ENCODE assay signal across 8 mouse cellular contexts in the genomic region with DNA sequence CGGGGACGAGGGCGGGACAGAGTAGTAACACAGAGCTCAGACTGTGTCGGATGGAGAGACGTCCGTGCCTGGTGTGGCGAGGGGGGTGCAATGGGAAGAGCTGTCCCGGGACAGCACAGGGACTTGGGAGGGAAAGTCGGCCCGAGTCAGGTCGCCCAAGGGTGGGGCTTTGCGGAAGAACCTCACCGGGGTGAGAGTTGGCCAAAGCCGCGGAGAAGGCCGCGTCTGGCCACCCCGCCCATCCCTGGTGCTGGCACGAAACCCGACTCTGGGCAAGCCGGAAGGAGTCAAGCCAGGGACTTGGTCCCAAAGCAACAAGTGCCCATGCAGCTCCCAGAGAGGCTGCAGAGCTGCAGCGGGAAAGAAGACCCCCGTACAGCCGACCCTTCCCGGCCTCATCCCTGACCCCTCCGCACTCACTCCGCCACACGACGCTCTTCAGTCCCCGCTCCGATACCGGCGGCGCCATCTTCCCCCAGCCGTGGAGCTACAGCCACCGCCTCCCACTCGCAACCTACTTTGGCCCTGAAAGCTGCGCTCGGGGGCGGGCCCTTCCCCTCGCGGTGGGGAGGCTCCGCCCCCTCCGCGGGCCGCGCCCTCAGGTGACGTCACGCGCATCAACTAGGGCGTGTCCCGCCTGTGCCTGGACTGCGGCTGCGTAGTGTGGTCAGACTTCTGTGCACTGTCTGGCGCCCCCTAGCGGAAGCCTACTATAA. TPM values are rescaled to one million over a fixed set of nuclear protein-coding genes. Genes with fewer than 3 reads are reported as not detected.
A peak's percentile ranks its signal among the peaks of the same experiment; 100 is the strongest.
DNase-seq lines count a peak whose midpoint lies in the region; ATAC-seq lines count a peak whose summit lies in the region.

Gene Stxbp3 (minus strand): TSS at position 527 of the 716 bp plus-strand sequence.

- no peaks in the 10 kb centered on the region for H3K9me3 ChIP-seq in heart, embryonic 13.5 days
- no peaks in the 10 kb centered on the region for H3K9me3 ChIP-seq in liver, embryonic 12.5 days (replicated peaks)
- no peaks in the 10 kb centered on the region for H3K9me3 ChIP-seq in stomach, embryonic 15.5 days

- peak within 1 kb of the TSS; percentile 93 for H3K27ac ChIP-seq in brown adipose tissue, adult 24 weeks (replicated peaks; ENCODE audit: low read depth, low read length)
- H3K27ac ChIP-seq in heart, embryonic 13.5 days (replicated peaks), result peak within 1 kb of the TSS; percentile 95
- peak within 1 kb of the TSS; percentile 94 for H3K27ac ChIP-seq in liver, embryonic 12.5 days
- H3K27ac ChIP-seq in stomach, embryonic 15.5 days, result peak within 1 kb of the TSS; percentile 86

- H3K9ac ChIP-seq in heart, embryonic 13.5 days, result peak within 1 kb of the TSS; percentile 92
- H3K9ac ChIP-seq in liver, embryonic 12.5 days, result peak within 1 kb of the TSS; percentile 85
- H3K9ac ChIP-seq in stomach, embryonic 15.5 days, result peak within 1 kb of the TSS; percentile 40

- H3K27me3 ChIP-seq in heart, embryonic 13.5 days (replicated peaks), result no peaks in the 10 kb centered on the region
- H3K27me3 ChIP-seq in liver, embryonic 12.5 days (replicated peaks), result peaks cover 4% of the 10 kb centered on the region; the same call in 1 of the 2 replicates
- no peaks in the 10 kb centered on the region for H3K27me3 ChIP-seq in stomach, embryonic 15.5 days (replicated peaks)

- peak within 1 kb of the TSS; percentile 77 for H3K4me2 ChIP-seq in heart, embryonic 13.5 days
- H3K4me2 ChIP-seq in liver, embryonic 12.5 days, result peak within 1 kb of the TSS; percentile 74
- H3K4me2 ChIP-seq in stomach, embryonic 15.5 days, result peak within 1 kb of the TSS; percentile 60

- peaks cover 12% of the 10 kb centered on the region for H3K36me3 ChIP-seq in heart, embryonic 13.5 days
- peaks cover 9% of the 10 kb centered on the region; the same call in 1 of the 2 replicates for H3K36me3 ChIP-seq in liver, embryonic 12.5 days
- no peaks in the 10 kb centered on the region; the same call in none of the 2 replicates for H3K36me3 ChIP-seq in stomach, embryonic 15.5 days

- peak within 1 kb of the TSS; percentile 90 for H3K4me3 ChIP-seq in brown adipose tissue, adult 24 weeks (ENCODE audit: insufficient read depth, low read depth, low read length)
- H3K4me3 ChIP-seq in heart, embryonic 13.5 days, result peak within 1 kb of the TSS; percentile 89
- peak within 1 kb of the TSS; percentile 82 for H3K4me3 ChIP-seq in liver, embryonic 12.5 days
- H3K4me3 ChIP-seq in stomach, embryonic 15.5 days (replicated peaks), result peak within 1 kb of the TSS; percentile 60

- DNase-seq in CD4-positive, CD25-positive, alpha-beta regulatory T cell, adult 2 months (ENCODE audit: low read depth, low spot score), result peak; percentile 99
- peak; percentile 57 for DNase-seq in fat pad, adult 2 months (ENCODE audit: extremely low read depth, low read depth, low spot score)
- peak; percentile 99 for DNase-seq in kidney, postnatal 10 days
- DNase-seq in natural killer cell, adult 2 months (ENCODE audit: low spot score in 2 of 2), result peak; percentile 98 to 99

- under 1% methylated on average over 56 of the region's 56 CpGs for WGBS in heart, embryonic 13.5 days
- WGBS in liver, embryonic 12.5 days (ENCODE audit: insufficient replicate concordance), result under 1% methylated on average over 56 of the region's 56 CpGs
- under 1% methylated on average over 56 of the region's 56 CpGs for WGBS in stomach, embryonic 15.5 days

- peak; percentile 99 for ATAC-seq in heart, embryonic 13.5 days (ENCODE audit: extremely low read depth, insufficient number of reproducible peaks, low FRiP score, low TSS enrichment)
- peak; percentile 94 for ATAC-seq in liver, embryonic 12.5 days
- peak; percentile 93 for ATAC-seq in stomach, embryonic 15.5 days (ENCODE audit: insufficient read depth, low FRiP score, low read depth)

- no peaks in the 10 kb centered on the region; the same call in 1 of the 2 replicates for H3K4me1 ChIP-seq in brown adipose tissue, adult 24 weeks (ENCODE audit: control insufficient read depth, insufficient read depth, insufficient read length, low read length)
- H3K4me1 ChIP-seq in heart, embryonic 13.5 days, result peaks cover 27% of the 10 kb centered on the region
- peaks cover 35% of the 10 kb centered on the region for H3K4me1 ChIP-seq in liver, embryonic 12.5 days
- H3K4me1 ChIP-seq in stomach, embryonic 15.5 days, result peaks cover 10% of the 10 kb centered on the region; the same call in 1 of the 2 replicates

RNA-seq across cellular contexts. Expression of gene Stxbp3, which starts in this region (rescaled TPM):
- polyA plus RNA-seq in brown adipose tissue, adult 24 weeks (2012; ENCODE audit: insufficient read depth, insufficient read length, missing spikeins), result 21.5 and 25.5 TPM in 2 replicates
- polyA plus RNA-seq in heart, embryonic 13.5 days (2015; fragmentation: Nextera tagmentation; extraction: Ambion mirVana), result 24.2 and 26.3 TPM in 2 replicates
- 21.1 and 24.3 TPM in 2 replicates for polyA plus RNA-seq in liver, embryonic 12.5 days (2016; fragmentation: Nextera tagmentation; extraction: Ambion mirVana)
- 40.3 and 42.2 TPM in 2 replicates for polyA plus RNA-seq in stomach, embryonic 15.5 days (2015; fragmentation: Nextera tagmentation; extraction: Ambion mirVana)

Comparison
In these comparisons a context has a peak if more than half of its experiments do, and no peak if none do; other contexts are left out.
1. Peak in every context shown above with its lines: DNase-seq, ATAC-seq, H3K4me3 ChIP-seq and H3K27ac ChIP-seq.
2. H3K9ac ChIP-seq: peak in every context shown above with its lines; median percentile 92 in heart, embryonic 13.5 days; 85 in liver, embryonic 12.5 days; 40 in stomach, embryonic 15.5 days.